Mouse (Mus musculus) testis, postnatal 10 days (tissue): ENCODE data around the gene Tmem170.

Experiments
- DNase-seq: peaks from one replicate; pipeline ENCODE4 v3.0.0; 2021; ENCODE audit warnings: low spot score

Gene Tmem170

DNA sequence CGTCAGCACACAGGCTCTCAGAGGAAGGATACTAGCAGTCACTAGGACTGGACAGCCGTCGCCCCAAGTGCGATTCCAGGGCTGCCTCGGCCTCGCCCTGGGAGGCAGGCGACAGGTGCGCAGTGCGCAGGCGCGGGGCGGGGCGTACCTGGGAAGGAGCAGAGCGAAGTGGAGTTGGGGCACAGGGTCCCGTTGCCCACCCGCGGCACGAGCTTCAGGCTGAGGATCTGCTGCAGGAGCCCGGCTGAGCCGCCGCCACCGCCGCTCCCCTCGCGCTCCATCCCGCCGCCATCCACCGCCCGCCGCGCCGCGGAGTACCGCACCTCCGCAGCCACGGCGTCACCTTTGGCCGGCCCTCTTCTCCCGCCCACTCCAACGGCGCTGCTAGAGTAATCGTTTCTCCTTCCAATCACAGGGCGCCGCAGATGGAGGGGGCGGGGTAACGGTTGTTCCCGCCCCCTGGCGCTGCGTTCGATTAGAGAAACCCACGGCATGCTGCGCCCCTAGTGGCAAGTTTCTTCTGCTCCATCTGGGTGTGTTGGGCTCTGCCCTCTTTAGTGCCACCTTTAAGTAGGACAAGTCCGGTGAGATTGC, at the start of gene Tmem170:
Tmem170 (minus strand) TSS at position 396 of the 594 bp plus-strand sequence.
- DNase-seq: peak; percentile 99

DNA sequence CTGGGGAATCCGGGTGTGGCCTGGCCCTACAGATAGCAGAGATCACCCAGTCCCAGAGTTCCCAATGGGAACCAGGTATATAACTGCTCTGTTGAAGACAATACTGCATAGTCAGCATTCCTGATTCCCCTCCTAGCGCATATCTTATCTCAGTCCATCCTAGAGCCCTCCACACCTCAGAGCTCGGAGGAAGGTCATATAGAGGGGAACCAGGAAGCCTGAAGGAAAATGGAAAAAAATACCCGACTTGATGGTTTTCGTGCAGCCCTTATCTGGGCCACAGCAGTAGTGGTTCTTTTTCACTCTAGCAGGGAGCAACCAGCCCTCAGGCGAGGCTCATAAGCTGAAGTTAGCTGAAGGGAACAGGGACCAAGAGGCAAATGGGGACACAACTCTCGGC, 48.4 kb upstream of the Tmem170 start:
- DNase-seq: no peak

DNA sequence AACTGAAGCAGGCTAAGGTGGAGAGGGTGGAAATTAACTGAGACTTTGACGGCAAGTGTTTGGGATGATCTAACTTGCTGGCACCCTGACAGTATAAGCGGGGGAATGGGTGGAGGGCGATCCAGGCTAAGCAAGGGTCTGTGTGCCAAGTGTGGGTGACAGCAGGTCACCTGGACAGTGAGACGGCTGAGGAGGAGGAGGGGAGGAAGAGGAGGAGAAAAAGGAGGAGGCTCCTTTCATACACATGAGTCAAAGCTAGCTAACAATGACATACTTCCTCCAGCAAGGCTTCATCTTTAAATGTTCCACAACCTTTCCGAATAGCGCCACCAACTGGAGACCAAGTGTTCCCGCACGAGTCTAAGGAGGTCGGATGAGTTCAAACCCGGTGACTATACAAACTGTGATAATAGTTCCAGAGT, 46.8 kb upstream of the Tmem170 start:
- DNase-seq: peak; percentile 78

DNA sequence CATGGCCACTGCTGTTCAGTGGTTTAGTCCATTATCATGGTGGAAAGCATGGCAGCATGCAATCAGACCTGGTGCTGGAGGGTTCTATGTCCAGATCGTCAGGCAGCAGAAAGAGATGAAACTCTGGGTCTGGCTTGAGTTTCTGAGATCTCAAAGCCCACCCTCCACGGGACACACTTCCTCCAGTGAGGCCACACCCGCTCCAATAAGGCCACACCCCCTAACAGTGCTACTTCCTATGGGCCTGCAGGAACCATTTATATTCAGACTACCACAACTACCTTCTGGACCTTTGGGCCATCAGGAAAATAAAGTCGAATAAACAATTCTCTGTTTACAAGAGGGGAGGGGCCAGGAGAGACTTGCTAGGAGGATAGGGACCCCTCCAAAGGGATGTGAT, 44.4 kb upstream of the Tmem170 start:
- DNase-seq: no peak

DNA sequence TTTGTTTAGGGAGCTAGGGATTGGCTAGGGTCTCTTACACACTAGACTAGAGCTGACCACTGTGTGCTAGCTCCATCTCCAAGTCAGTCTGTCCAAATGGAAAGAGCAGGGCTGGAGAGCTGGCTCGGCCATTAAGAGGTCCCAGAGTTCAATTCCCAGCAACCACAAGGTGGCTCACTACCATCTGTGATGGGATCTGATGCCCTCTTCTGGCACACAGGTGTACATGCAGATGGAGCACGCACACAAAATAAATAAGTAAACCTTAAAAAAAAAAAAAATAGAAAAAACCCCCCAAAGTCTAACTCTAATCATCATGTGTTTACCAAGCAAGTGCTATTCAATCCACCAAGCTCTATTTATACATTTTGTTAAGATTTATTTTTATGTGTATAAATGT, 43.1 kb upstream of the Tmem170 start:
- no peak for DNase-seq

DNA sequence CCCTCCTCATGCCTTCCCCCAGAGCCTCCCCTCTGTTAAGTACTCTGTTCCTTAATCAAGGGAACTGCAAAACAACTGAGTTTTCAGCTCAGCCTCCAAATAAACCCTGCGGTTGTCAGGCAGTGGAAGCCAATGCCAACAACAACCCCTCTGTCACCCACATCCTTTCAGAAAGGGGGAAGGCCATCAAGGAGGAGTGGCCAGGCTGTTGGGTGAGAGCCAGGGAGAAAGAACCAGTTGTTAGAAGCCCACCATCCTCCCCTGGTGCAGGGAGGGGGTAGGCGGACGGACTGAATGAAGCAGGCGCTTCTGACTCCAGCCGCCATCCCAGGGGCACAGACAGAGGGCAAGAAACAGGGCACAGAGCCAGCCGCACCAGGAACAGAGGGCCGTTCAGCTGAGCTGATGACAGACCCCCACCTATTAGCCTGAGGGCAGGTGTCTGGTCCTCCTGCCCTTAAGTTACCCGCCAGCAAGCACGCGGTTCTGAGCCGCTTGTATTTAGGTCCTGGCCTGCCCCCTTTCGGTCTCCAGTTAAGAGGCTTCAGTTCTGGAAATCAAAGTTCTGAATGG, 36.4 kb upstream of the Tmem170 start:
- DNase-seq: peak; percentile 53

DNA sequence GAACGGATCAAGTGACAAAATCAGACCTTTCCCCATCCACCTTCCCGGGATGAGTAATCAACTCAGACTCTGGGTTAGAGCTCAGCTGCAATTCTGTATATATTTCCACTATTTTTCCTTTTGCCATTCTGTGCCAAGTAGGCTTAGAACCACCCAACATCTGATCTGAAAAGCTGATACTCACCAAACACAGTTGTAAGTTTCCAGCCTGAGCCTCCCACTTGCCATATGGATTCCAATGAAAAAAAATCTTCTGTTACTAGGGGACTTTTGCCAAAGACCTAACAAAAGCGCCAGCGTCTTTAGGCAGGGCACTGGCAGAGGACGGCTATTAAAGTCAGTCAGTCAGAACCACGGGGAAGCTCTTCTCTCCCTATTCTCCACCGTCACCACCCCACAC, 35.0 kb upstream of the Tmem170 start:
- DNase-seq: no peak

DNA sequence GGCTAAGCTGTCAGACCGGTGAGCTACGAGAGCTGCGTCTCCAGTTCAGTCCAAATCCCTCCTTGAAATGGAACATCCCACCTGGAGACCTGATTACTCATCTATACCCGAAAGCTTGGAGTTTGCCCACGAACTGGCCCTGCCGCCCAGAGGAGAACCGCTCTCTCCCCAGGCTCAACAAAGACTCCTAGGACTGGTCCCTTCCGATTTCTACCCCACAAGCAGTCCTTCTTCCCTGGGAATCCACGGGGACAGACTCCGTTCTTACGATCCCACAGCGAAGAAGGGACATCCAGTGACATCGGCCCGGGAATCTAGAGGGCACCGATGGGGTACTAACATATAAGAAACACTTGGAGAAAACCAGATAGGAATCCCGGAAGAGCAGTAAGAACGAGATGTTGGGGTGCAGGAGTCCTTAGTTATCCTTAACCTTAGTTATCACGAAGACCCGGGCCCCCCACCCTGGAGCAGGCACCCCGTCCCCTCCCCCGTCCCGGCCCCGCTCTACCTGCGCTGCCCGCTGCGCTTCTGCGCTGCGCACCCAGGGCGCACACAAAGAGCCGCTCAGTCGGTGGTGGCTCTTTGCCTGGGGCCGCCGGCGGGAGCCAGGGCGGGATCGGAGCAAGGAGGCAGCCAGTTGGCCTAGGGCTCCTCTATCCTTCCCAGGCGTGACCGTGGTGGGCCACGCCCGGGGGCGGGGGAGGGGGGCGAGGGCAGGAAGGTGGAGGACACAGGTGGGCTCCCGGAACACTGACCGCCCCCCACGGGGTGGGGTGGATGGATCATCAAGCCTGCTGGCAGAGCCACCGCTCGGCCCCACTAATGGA, 33.3 kb upstream of the Tmem170 start, which contains the start of gene Chst5:
Chst5 (minus strand) TSS at position 827 of the 830 bp plus-strand sequence.
- DNase-seq: peak; percentile 53

DNA sequence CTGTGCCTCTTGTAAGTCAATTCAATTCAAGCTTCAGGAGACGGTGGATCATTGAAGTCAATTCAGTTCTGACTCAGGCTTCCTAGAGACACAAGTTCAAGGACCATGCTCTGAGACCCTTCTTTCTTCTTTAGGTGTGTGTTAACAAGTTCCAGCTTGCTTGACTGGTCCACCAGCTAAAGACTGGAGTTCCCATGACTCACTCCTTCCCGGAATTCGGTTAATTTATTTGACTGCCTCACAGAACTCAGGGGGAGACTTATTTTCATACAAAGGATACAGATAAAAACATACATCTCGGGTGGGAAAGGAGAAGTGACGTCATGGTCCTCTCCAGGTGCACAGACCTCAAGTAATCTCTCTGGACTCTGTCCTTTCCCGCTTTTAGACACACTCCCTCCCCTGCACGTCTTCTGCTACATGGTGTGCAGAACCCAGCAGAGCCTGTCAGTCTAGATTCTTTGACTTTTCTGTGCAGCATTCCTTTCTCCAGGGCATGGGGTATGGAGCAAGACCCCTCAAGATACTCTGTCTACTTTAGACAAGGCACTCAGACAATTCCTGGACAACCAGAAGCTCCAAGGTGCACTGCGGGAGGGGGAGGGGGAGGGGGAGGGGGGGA, 29.1 kb upstream of the Tmem170 start:
- no peak for DNase-seq

DNA sequence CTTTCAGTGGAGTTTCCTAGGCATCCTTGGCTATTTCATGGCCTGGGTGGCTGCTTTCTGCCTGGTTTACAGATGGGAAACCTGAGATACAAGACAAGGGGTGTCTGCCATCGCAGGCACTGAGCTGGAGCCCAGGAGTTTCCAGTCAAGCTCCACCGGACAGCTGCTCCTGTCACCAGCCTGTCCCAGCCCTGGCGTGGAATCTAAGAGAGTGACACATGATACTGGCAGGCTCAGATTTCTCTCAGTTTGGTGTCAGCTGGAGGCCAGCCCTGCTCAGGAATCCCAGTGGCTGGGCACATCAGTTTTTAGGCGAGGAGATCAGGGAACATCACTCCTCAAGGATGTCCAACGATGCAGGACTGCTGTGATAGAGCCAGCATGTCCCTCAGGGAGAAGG, 25.5 kb upstream of the Tmem170 start:
- no peak for DNase-seq

DNA sequence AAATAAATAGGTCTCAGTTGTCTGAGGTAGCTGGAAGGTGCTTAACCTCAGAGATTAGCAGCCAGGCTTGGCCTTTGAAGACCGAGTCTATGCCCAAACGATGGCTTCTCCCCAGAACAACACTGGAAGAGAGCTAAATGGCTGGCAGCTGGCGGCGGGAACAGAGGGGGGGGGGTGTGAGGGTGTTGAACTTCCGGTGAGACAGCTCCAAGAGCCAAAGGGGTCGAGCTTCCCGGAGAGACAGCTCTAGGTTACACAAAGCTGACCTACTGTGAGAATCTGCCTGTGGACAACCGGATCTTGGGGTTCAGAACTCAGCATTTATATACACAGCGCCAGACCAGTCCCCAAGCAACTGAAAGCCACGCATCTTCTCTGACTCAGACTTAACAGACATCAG, 22.0 kb upstream of the Tmem170 start:
- DNase-seq: no peak

DNA sequence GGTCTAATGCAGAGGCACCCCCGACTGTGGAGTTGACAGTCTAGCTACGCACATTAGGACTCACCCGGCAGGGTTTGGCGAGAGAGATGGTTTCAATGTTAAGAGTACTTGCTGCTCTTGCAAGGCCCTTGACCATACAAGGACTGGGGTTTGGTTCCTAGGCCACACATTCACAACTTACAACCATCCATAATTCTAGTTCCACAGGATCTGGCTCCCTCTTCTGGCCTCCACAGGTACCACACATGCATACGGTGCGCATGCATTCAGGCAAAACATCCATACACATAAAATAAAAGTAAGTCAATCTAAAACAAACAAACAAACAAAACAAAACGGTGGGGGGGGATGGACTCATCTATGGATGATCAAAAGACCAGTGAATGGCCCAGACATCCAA, 18.4 kb upstream of the Tmem170 start:
- DNase-seq: no peak

DNA sequence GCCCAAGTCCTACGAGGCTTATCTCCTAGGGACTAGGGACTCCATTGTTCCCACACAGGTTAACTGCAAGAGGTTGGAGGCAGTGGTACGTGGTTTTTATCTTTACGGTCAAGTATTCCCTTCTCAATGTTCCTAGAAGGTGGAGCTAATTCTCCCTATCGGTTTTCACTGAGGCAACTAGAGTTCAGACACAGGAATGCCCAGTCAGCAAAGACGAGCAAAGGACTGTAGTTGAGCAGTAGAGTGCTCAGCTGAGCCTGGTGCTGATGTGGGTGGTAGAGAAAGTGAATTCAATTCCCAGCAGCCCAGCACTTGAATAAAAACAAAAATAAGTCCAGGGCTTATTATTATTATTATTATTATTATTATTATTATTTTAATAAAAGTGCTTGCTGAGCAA, 16.1 kb upstream of the Tmem170 start:
- DNase-seq: no peak

DNA sequence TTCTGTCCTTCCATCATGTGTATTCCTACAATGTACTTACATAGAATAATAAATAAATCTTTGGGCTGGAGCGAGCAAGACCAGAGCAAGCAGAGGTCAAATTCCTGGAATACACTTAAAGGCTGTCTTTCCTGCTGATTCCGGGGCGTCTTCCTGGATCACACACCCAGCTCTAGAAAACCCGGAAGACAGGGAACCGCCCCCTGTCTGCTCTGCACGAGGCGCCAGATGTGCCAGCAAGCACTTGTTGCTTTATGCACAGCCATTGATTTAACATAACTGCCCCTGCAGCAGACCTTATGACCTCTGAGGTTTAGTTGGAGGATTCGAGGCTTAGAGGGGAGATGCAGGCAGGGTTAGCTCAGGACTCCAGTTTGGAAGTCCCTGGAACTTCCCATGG, 15.4 kb upstream of the Tmem170 start:
- no peak for DNase-seq

DNA sequence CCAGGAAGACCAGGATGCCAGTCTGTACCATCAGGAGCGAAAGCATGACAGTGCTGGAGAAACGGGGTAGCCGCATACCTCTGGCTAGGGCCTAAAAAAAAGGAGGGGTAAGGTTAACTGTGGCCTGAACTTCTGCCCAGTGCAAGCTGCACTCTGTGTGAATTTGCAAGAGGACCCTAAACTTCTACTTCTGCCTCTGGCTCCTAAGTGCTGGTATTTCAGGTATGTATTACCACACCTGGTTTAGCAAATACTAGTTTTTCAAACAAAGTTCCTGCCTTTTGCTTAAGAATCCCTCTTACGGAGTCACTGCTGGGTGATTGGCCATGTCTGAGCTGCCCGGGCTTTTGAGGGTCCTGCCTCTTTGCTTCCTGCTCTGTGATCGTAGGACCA, 14.4 kb upstream of the Tmem170 start:
- no peak for DNase-seq

DNA sequence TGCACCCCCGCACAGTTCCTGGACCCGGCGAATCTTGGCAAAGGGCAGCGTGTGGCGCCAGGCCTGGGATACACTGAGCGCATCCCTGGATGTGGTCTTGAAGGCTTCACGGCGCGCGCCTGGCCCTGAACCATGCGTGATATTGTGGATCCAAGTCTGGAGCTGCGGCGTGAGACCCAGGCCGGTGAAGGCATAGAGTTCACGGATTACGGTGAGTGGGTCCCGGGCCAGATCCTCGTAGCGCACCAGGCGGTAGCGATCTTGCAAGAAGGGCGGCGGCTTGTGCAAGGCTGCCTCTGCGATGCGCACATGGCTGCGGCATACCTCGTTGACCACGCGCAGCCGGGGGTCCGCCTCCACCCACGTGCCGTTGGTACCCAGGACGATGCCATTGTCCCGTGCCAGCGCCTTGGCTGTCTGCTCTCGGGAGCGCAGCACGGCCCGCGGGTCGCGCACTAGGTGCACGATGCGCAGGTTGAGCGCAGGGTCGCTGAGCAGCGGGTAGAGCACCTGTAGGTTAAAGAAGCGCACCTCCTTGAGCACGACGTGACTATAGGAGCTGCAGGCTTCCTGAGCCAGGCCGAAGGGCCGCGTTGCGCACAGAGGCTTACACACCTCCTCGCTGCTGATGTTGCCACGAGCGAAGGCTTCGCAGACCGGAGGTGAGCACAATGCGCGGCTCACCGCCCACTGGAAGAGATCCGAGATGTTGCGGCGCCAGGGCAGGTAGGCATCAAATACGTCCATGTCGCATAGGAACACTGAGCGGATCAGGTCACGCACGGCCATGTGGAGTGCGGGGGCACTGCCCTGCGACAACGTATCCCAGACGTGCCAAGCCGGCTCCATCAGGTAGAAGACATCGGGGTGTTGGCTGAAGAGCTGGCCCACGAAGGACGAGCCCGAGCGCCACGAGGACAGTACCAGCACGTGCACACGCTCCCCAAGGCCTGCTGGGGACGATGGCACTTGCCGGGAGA, 13.7 kb upstream of the Tmem170 start:
- DNase-seq: no peak

DNA sequence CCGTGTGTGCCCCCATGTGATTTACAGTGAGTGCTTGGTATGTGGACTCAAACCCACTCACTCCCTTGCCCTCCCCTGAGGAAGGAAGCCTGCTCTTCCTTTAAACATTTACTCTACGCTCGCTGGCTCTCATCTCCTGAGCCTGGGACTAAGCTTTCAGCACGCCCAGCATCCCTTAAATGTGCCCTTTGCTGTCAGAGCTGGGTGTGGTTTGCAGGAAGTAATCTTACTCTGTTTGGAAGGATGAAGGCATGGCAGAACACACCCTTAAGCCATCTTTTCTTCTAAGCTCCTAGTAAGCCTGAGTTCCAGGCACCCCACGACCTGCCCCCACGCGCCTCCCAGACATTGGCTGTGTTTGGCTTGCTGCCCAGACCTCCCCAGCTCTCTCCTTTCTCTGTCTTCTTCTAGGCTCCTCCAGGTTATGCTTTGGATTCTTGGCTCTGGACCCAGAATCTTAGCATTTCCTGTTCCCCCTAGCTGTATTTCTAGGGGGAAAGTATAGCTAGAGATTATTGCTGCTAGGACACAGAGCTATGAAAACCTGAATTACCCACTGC, 11.6 kb upstream of the Tmem170 start:
- DNase-seq: peak; percentile 67

DNA sequence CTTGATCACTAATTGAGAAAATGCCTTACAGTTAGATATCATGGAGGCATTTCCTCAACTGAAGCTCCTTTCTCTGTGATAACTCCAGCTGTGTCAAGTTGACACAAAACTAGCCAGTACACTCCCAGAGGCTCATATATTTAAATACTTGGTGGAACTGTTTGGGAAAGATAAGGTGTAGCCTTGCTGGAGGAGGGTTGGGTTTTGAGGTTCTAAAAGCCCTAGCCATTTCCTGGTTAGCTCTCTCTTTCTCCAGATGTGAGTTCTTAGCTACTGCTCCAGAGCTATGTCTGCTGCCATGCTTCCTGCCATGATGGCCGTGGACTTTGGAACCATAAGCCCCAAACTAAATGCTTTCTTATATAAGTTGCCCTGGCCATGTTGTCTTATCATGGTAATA, 10.9 kb upstream of the Tmem170 start:
- no peak for DNase-seq

DNA sequence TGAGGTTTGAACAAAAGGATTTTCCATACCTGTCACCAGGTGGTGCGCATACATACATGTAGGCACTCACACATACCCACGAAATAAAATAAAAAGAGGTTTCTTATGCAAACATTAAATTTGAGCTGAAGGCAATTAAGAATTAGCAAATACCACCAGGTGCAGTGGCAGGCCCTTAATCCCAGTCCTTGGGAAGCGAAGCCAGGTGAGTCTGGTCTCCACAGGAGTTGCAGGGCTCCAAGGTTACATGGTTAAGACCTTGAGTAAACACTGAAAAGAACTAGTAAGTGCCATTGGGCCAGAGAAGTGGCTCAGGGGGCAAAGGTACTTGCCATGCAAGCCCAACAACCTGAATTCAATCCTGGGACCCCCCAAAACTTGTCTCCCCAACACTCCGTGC, 7.1 kb upstream of the Tmem170 start:
- DNase-seq: no peak

DNA sequence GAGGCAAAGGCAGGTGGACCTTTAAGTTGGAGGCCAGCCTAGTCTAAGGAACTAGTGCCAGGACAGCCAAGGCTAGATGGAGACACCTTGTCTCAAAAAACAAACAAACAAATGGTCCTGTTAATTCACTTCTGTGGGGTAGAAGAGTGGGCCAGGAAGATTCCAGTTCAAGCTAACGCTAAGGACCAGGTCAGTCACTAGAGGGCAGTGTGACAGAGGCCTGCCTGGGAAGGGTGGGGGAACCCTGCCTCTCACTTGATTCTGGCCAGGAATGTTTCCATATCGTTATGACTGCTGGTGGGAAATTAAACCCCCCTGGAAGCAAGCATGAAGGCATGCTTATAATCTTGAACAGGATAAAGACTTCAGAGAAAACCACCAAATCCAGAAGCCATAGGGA, 5.0 kb upstream of the Tmem170 start:
- DNase-seq: peak; percentile 66

DNA sequence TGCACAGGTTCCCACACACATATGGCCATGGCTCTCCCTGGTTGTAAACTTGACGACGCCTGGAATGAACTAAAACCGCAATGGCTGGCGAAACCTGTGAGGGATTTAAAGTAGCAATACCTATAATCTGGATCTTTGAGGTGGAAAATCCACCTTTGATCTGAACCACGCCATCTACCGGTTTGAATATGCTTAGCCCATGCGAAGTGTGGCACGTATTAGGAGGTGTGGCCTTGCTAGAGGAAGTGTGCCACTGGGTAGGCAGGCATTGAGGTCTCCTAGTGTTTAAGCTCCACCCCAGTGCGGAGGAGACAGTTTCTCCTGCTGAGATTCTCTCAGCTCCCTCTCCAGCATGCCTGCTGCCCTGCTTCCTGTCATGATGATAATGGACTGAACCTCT, 1.2 kb upstream of the Tmem170 start:
- no peak for DNase-seq
